Mouse (Mus musculus) myocyte (in vitro differentiated cells): ENCODE data around the gene Rgs16. TPM values are rescaled to one million over a fixed set of nuclear protein-coding genes. Genes with fewer than 3 reads are reported as not detected.
A peak's percentile ranks its signal among the peaks of the same experiment; 100 is the strongest.

Experiments
- H3K27me3 ChIP-seq: one replicate; pipeline ENCODE4 v1.6.1; 2011; ENCODE audit not compliant: control insufficient read depth, insufficient read depth, insufficient read length
- H3K36me3 ChIP-seq: one replicate; pipeline ENCODE4 v1.6.1; 2011; ENCODE audit not compliant: control insufficient read depth, insufficient read depth
- H3K4me2 ChIP-seq: one replicate; pipeline ENCODE4 v1.6.1; 2011; ENCODE audit warnings: low read depth, control low read depth
- H3K4me3 ChIP-seq: one replicate; pipeline ENCODE4 v1.5.1; 2011; ENCODE audit warnings: mild to moderate bottlenecking, control low read depth, moderate library complexity
- H3K79me2 ChIP-seq: one replicate; pipeline ENCODE4 v1.6.1; 2011; ENCODE audit not compliant: control insufficient read depth, insufficient read depth
- H3ac ChIP-seq: one replicate; pipeline ENCODE4 v1.6.1; 2011; ENCODE audit not compliant: control insufficient read depth, insufficient read length
- CEBPB ChIP-seq: IDR thresholded peaks from 2 replicates; pipeline ENCODE4 v1.6.1; 2011; ENCODE audit warnings: mild to moderate bottlenecking, moderate library complexity; ENCODE audit not compliant: poor library complexity, insufficient read depth, severe bottlenecking
- E2F4 ChIP-seq: IDR thresholded peaks from one replicate; pipeline ENCODE4 v1.6.1; 2011; ENCODE audit warnings: mild to moderate bottlenecking, control low read depth, moderate library complexity; ENCODE audit not compliant: insufficient read depth
- MAX ChIP-seq: IDR thresholded peaks from one replicate; pipeline ENCODE4 v1.6.1; 2011; ENCODE audit warnings: low read depth, mild to moderate bottlenecking, control low read depth
- MYOD1 ChIP-seq, 3 experiments: IDR thresholded peaks; one replicate each; pipeline ENCODE4 v1.6.1; 2011; ENCODE audit warnings: control low read depth in 2 of 3, low read depth in 2 of 3, mild to moderate bottlenecking in 2 of 3, moderate library complexity in 1 of 3; ENCODE audit not compliant: insufficient read length in 2 of 3, control insufficient read depth in 1 of 3
- MYOG ChIP-seq, 3 experiments: IDR thresholded peaks; one replicate each; pipeline ENCODE4 v1.6.1; 2011; ENCODE audit warnings: control low read depth in 2 of 3, low read depth in 2 of 3, mild to moderate bottlenecking in 2 of 3; ENCODE audit not compliant: insufficient read length in 2 of 3, control insufficient read depth in 1 of 3, insufficient read depth in 1 of 3
- POLR2A ChIP-seq: IDR thresholded peaks from one replicate; pipeline ENCODE4 v1.6.1; 2011; ENCODE audit warnings: low read depth, mild to moderate bottlenecking, control low read depth, moderate library complexity; ENCODE audit not compliant: insufficient read length
- POLR2AphosphoS2 ChIP-seq: IDR thresholded peaks from one replicate; pipeline ENCODE4 v1.6.1; 2011; ENCODE audit warnings: low read depth, control low read depth; ENCODE audit not compliant: insufficient read length
- REST ChIP-seq: IDR thresholded peaks from one replicate; pipeline ENCODE4 v1.6.1; 2011; ENCODE audit warnings: mild to moderate bottlenecking, control low read depth, moderate library complexity; ENCODE audit not compliant: insufficient read depth, insufficient read length
- SRF ChIP-seq: IDR thresholded peaks from one replicate; pipeline ENCODE4 v1.6.1; 2011; ENCODE audit warnings: low read depth; ENCODE audit not compliant: control insufficient read depth, insufficient read length
- TCF12 ChIP-seq: IDR thresholded peaks from one replicate; pipeline ENCODE4 v1.6.1; 2011; ENCODE audit warnings: mild to moderate bottlenecking, control low read depth; ENCODE audit not compliant: poor library complexity, insufficient read depth, severe bottlenecking
- TCF3 ChIP-seq: IDR thresholded peaks from one replicate; pipeline ENCODE4 v1.6.1; 2011; ENCODE audit warnings: low read depth, control low read depth; ENCODE audit not compliant: insufficient read length
- USF1 ChIP-seq: IDR thresholded peaks from one replicate; pipeline ENCODE4 v1.6.1; 2011; ENCODE audit warnings: low read depth, mild to moderate bottlenecking, control low read depth, moderate library complexity
- polyA plus RNA-seq: library from polyadenylated mRNA; unstranded; fragments of >200 nt; fragmentation: generic; extraction: Trizol; gene quantifications from one replicate; pipeline ENCODE4 v1.2.1, GENCODE M21; 2012; ENCODE audit warnings: missing spikeins

Rgs16 gene
- polyA plus RNA-seq, 1 experiment, result 6.5 TPM

- Histone ChIP-seq H3K4me2 (no peak overlapping the region), H3K36me3 (no peaks in the 10 kb centered on the region), H3ac (no peak overlapping the region), H3K79me2 (no peaks in the 10 kb centered on the region), H3K4me3 (no peak overlapping the region), H3K27me3 (no peaks in the 10 kb centered on the region)
- no peak for TF ChIP-seq REST
- TF ChIP-seq SRF, result no peak
- no peak for TF ChIP-seq TCF12
- TF ChIP-seq MYOD1 (IDR thresholded peaks at IDR 0.05; ENCODE audit: control insufficient read depth in 1 of 3, insufficient read length in 2 of 3, low read depth in 2 of 3), result no peak
- TF ChIP-seq MAX, result no peak
- no peak for TF ChIP-seq E2F4
- no peak for TF ChIP-seq POLR2AphosphoS2
- no peak for TF ChIP-seq CEBPB
- TF ChIP-seq TCF3, result no peak
- no peak for TF ChIP-seq POLR2A
- no peak for TF ChIP-seq MYOG (IDR thresholded peaks at IDR 0.05; ENCODE audit: control insufficient read depth in 1 of 3, insufficient read depth in 1 of 3, insufficient read length in 2 of 3, low read depth in 2 of 3)
- TF ChIP-seq USF1, result no peak
These were observed 37.8 kb upstream of the Rgs16 start for GRCm38 (mm10) chr1:153702166-153702852.

GRCm38 (mm10) chr1:153702853-153703410 is 37.2 kb upstream of the Rgs16 start:
- Histone ChIP-seq H3K4me3 (no peak overlapping the region), H3K36me3 (no peaks in the 10 kb centered on the region), H3K27me3 (no peaks in the 10 kb centered on the region), H3K79me2 (no peaks in the 10 kb centered on the region), H3ac (no peak overlapping the region), H3K4me2 (no peak overlapping the region)
- TF ChIP-seq TCF3 (no peak), SRF (no peak), POLR2A (no peak), CEBPB (no peak)

- no peaks in the 10 kb centered on the region for H3K79me2 ChIP-seq
- peak overlapping the region; percentile 49 for H3K4me2 ChIP-seq
- H3K36me3 ChIP-seq, result no peaks in the 10 kb centered on the region
- no peaks in the 10 kb centered on the region for H3K27me3 ChIP-seq
- H3K4me3 ChIP-seq, result no peak overlapping the region
- H3ac ChIP-seq, result no peak overlapping the region
- TF ChIP-seq E2F4, result no peak
- no peak for TF ChIP-seq POLR2A
- TF ChIP-seq MYOG (IDR thresholded peaks at IDR 0.05; ENCODE audit: control insufficient read depth in 1 of 3, insufficient read depth in 1 of 3, insufficient read length in 2 of 3, low read depth in 2 of 3), result peak; percentile 76 to 95 (median 88)
- peak; percentile 83 for TF ChIP-seq TCF3
- TF ChIP-seq TCF12, result peak; percentile 75
- peak; percentile 46 to 96 (median 91) for TF ChIP-seq MYOD1 (IDR thresholded peaks at IDR 0.05; ENCODE audit: control insufficient read depth in 1 of 3, insufficient read length in 2 of 3, low read depth in 2 of 3)
- no peak for TF ChIP-seq MAX
- no peak for TF ChIP-seq REST
These were observed 36.6 kb upstream of the Rgs16 start for GRCm38 (mm10) chr1:153703445-153703991.

- no peak overlapping the region for H3K4me3 ChIP-seq
- no peaks in the 10 kb centered on the region for H3K79me2 ChIP-seq
- peak overlapping the region; percentile 49 for H3K4me2 ChIP-seq
- no peak overlapping the region for H3ac ChIP-seq
- H3K27me3 ChIP-seq, result no peaks in the 10 kb centered on the region
- TF ChIP-seq MYOG (IDR thresholded peaks at IDR 0.05; ENCODE audit: control insufficient read depth in 1 of 3, insufficient read depth in 1 of 3, insufficient read length in 2 of 3, low read depth in 2 of 3) (peak in 1 of 3 experiments; percentile 64), TCF3 (no peak), MYOD1 (IDR thresholded peaks at IDR 0.05; ENCODE audit: control insufficient read depth in 1 of 3, insufficient read length in 2 of 3, low read depth in 2 of 3) (peak in 2 of 3 experiments; percentile 43 to 44)
- no peaks in the 10 kb centered on the region for H3K36me3 ChIP-seq
These were observed 36.0 kb upstream of the Rgs16 start for GRCm38 (mm10) chr1:153704174-153704573.

- Histone ChIP-seq H3K27me3 (no peaks in the 10 kb centered on the region), H3K36me3 (no peaks in the 10 kb centered on the region), H3K79me2 (no peaks in the 10 kb centered on the region), H3ac (no peak overlapping the region), H3K4me2 (peak overlapping the region; percentile 49), H3K4me3 (no peak overlapping the region)
- no peak for TF ChIP-seq SRF
- peak; percentile 39 for TF ChIP-seq TCF12
- TF ChIP-seq TCF3, result peak; percentile 16
- TF ChIP-seq MYOG (IDR thresholded peaks at IDR 0.05; ENCODE audit: control insufficient read depth in 1 of 3, insufficient read depth in 1 of 3, insufficient read length in 2 of 3, low read depth in 2 of 3), result peak; percentile 38 to 90 (median 85)
- peak in 2 of 3 experiments; percentile 87 to 89 for TF ChIP-seq MYOD1 (IDR thresholded peaks at IDR 0.05; ENCODE audit: control insufficient read depth in 1 of 3, insufficient read length in 2 of 3, low read depth in 2 of 3)
- TF ChIP-seq POLR2A, result no peak
- no peak for TF ChIP-seq POLR2AphosphoS2
- no peak for TF ChIP-seq E2F4
These were observed 35.2 kb upstream of the Rgs16 start for GRCm38 (mm10) chr1:153704996-153705395.
